Mouse (Mus musculus): Measurements from ENCODE around the gene Dclre1b.

The Dclre1b gene

DNA sequence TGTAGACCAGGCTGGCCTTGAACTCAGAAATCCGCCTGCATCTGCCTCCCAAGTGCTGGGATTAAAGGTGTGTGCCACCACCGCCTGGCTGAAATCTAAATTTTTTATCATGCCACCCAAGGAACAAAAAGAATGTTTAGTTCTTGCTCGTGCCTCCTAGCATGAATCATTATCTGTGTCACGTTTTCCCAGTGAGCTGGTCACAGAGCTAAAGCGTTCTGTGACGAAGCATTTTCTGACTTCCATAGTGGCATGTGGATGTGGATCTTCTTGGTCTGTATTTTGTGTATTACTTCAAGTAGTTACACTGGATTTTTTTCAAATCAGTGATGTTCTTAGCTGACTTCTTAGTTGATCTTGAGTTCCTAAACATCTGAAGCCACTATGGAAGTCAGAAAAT lies 1.7 kb upstream of the Dclre1b start:
- no peak for DNase-seq (ENCODE audit: low read depth, low spot score)

GRCm38 (mm10) chr3:103809799-103810150 lies 531 bp upstream of the Dclre1b start:
- no peak for DNase-seq (ENCODE audit: low read depth, low spot score)

GRCm38 (mm10) chr3:103805671-103806070 lies 3.6 kb downstream of the Dclre1b start:
- DNase-seq (ENCODE audit: low read depth, low spot score) = no peak

DNA sequence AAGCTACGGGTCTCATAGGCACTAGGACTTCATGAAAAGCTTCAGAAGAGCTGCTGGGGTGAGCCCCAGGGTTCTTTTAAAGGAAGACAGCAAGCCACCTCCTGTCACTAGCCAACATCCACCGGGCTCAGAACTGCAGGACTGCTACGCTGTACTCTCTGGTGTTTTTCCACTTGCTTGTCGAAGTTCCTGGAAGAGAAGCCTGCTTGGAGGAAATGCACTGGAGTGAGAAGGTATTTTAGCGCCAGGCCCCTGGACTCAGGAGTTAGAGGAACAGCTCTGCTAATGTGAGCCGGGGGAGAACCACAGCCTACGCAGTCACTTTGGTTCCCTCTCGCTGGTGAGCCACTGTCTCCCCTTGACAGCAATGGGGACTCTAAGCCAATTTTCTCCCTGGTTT lies 6.4 kb downstream of the Dclre1b start:
- no peak for DNase-seq (ENCODE audit: low read depth, low spot score)

DNA sequence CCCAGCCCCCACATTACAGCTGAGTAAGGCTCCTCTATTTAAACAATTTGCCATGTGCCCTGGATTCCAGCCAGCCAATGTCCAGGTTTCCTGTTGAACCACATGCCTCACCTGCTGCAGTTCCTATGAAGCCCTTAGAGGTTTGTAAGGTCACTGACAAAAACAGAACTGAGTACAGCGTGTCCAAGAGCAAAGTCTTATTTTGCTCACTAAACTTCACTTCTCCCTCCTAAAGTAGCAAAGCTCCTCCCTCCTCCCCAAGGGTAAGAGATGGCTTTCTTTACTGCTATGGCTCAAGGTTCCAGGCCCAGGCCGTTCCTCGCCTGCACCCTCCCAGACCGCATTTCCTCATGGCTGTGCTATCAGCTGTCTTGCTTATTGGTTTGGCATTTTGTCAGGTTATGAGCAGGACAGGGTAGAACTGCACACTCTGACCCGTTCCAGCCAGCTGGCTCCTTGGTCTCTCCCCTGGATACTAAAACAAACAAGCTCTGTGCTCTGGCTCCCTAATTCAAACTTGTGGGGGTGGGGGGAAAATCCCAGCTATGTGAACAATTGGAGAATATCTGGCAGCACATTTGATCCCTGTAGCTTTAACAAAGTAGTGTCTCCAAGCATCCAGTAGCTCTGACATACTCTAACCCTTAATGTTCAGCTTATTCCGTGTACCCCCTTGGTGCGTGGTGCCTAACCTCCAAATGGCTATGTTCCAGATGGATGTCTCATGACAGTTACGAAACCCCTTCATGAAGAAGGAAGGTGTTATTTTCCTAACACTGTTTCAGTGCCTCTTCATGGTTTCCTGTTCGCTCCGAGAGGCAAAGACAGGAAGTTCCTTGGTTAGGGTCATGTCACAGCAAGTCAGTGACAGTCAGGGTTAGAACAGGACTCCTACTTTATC lies 7.4 kb downstream of the Dclre1b start:
- DNase-seq (ENCODE audit: low read depth, low spot score) = no peak

DNA sequence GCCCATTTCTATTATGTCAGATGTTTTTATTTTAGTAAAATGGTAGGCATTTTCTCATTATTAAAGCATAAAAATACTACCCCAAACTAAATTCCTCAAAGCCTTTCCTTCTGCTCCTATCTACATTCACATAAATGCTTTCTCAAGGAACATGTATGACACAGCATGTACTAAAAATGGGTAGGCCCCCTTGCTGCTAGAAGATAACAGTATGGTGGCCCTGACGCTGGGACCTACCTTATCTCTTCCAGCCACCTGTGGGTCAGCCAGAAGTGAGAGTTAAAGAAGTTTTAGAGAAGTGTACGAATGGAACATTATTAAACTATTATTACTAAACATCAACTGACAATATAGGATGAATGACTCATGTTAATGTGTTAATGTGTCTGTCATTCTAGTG lies 9.7 kb downstream of the Dclre1b start:
- DNase-seq (ENCODE audit: low read depth, low spot score) = no peak

DNA sequence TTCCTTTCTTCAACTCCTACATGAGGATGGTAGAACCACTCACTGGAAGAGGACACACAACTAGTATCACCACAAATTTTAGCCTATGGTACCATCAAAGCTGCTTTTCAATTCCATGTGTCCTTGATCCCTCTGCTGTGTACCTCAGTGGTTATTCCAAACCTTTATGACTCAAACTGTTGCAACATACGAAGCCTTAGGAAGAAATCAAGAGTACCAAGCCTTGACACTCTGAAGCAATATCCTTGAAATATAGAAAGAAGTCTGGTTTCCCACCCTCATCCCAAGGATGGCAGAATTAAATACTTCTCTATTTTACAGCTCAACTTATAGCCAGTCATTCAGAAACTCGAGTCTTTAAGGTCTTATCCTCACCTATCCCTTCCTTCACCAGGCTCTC lies 12.9 kb downstream of the Dclre1b start:
- DNase-seq (ENCODE audit: low read depth, low spot score) = no peak

- DNase-seq (ENCODE audit: low read depth, low spot score) = no peak
These were observed 16.7 kb downstream of the Dclre1b start for GRCm38 (mm10) chr3:103792566-103792965.

- DNase-seq (ENCODE audit: low read depth, low spot score) = peak; percentile 40
These were observed 17.2 kb downstream of the Dclre1b start for GRCm38 (mm10) chr3:103792111-103792406.

DNA sequence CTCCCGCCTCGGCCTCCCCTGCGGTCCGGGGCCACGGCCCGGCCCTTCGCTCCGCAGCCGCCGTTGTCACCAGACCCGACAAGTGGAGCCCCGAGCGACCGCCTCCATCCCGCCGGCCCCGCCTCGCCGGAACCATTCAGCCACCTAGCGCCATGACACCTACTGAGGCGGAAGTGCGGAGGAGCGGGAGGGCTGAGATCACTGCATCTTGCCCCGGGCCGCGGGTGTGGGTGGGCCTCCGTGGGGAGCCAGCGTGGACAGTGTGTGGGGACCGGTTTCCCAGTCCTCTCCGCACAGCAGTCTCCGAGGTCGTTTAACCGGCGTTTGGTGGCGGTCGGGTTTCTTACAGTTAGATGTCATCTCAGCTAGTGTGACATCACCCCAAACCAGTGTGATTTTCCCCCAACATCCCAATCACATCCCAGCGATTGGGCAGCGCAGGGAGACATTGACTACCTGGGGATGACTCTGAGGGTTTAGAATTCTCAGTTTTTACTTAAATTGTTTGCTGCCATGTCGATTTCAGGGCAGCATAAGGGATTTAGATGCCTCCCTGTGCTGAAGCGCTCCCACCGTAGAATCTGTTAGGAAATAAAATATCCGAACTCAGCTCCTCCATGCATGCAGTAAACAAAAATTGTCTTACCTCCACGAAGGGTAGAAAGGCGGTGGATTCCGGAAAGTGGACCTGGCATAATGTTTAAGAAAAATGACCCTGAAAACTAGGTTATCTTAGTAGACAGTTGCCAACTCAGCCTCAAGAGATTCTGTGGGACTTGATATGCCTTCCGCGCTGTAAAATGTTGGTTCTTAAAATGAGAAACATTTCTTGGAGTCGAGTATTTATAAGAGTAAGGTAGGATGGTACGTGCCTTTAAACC lies 17.8 kb downstream of the Dclre1b start, which contains the start of gene Hipk1:
Gene Hipk1, minus strand, starts transcription at position 334 of the 881 bp plus-strand sequence.
- peak; percentile 95 for DNase-seq (ENCODE audit: low read depth, low spot score)

- DNase-seq (ENCODE audit: low read depth, low spot score) = peak; percentile 47
These were observed 18.7 kb downstream of the Dclre1b start for GRCm38 (mm10) chr3:103790346-103791145.

DNA sequence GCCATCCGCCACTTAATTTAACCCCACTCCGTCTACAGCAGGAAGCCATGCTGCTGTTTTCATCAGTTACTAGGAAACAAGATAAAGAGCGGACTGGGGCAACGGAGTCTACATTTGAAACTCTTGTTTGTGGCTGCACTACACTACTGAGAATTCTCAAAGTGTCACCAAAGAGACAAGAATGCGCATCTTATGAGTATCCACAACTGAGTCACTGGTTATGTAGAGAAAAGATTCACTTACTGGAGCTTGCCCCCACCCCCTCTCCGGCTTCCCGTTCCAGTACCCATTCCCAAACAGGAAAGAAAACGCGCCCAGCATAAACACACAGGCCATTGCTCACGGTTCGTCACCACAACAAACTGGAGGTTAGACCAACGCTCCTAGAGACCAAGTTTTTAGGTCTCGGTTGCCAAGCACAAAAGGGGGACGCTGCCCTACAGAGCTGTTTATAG lies 19.3 kb downstream of the Dclre1b start:
- DNase-seq (ENCODE audit: low read depth, low spot score) = peak; percentile 30

- DNase-seq (ENCODE audit: low read depth, low spot score) = no peak
These were observed 20.1 kb downstream of the Dclre1b start for GRCm38 (mm10) chr3:103789096-103789495.

DNA sequence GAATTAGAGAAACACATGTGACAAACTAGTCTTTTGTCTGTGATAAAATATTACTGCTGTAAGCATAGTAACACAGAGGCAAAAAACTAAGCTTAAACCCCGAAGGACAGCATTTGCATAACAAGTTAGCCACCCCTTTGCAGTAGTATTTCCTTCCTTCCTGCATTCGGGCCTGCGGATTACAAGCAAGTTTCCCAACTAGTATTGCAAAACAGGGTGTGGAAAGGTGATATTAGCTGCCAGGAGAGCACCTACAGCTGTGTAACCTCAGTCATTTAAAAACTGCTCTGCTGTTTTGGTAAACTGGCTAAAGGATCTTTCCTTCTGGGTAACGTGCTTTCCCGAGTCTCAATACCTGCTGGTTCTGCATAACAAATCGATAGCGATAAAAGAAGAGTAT lies 22.0 kb downstream of the Dclre1b start:
- no peak for DNase-seq (ENCODE audit: low read depth, low spot score)

DNA sequence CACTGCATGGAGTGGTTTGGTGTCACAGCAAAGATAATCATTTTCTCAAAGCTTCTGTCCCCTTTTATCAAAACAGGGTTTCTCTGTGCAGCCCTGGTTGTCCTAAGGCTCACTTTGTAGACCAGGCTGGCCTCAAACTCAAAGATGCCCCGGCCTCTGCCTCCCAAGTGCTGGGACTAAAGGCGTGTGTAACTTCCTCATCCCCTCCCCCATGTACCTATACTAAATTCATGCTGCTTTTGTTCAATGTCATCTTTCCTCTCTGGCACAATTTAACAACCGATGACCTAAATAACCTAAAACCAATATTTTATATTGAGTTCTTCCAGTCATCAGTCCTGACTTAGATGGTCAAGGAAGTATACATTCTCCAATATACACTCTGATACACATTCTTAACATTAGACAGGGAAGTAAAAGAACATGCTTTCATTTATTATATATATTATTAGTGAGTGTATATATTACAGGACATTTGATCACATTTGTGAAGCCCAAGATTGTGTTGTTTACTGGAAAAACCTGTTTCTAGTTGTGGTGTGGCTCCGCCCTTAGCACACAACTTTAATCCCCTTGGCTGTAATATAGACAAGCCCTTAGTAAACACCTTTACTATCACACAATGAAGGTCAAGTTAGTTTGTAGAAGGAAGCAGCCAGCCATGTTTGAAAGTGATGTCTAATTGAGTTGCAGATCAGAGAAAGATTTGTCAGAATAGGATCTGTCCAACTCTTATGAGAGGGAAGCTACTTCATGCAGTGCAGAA lies 26.2 kb downstream of the Dclre1b start:
- no peak for DNase-seq (ENCODE audit: low read depth, low spot score)

GRCm38 (mm10) chr3:103780777-103781176 lies 28.5 kb downstream of the Dclre1b start:
- no peak for DNase-seq (ENCODE audit: low read depth, low spot score)

DNA sequence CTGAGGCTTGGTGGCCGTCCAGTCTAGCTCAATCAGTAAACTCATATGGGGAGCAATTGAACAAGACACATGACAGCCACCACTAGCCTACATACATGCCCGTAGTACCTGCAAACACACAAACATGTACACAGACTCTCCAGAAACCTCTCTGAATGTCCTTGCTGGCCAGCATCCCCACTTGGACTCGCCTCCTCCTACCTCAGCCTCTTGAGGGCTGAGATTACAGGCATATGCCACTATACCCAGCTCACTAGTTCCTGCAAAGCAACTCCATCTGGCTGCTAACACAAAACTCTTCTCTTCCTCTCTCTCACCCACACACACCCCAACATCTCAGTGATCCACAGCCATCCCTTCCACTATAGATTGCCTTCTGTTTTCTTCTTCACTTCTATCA lies 29.0 kb downstream of the Dclre1b start:
- DNase-seq (ENCODE audit: low read depth, low spot score) = no peak

- DNase-seq (ENCODE audit: low read depth, low spot score) = no peak
These were observed 30.1 kb downstream of the Dclre1b start for GRCm38 (mm10) chr3:103779183-103779582.

- no peak for DNase-seq (ENCODE audit: low read depth, low spot score)
These were observed 30.6 kb downstream of the Dclre1b start for GRCm38 (mm10) chr3:103778660-103779059.

- no peak for DNase-seq (ENCODE audit: low read depth, low spot score)
These were observed 31.3 kb downstream of the Dclre1b start for GRCm38 (mm10) chr3:103777940-103778339.

- DNase-seq (ENCODE audit: low read depth, low spot score) = no peak
These were observed 35.2 kb downstream of the Dclre1b start for GRCm38 (mm10) chr3:103774009-103774408.
